Mouse (Mus musculus) liver, embryonic 14.5 days (tissue): ENCODE measurements at regions not wholly inside any gene's neighbourhood (a gene's known extent, or its start where the extent isn't known, plus 50 kb on each side); places are given as distances from the start of the nearest gene placed in this dataset.
"Not testable (repeated sequence)": the region's sequence is repeated elsewhere in the genome, so short reads cannot be mapped to it uniquely, and the experiment has no call there.

ENCODE experiments used
- ATAC-seq: fragments of 200-750 bp; cut with Nextera tagmentation; 2 replicates; pipeline ENCODE4 v1.8.0; 2017; ENCODE audit warnings: moderate number of reproducible peaks, mild to moderate bottlenecking, moderate library complexity; ENCODE audit not compliant: insufficient read depth
- DNase-seq, 3 experiments: peaks; one replicate each; pipeline ENCODE4 v3.0.0-alpha.2; 2012 to 2013; ENCODE audit warnings: low read depth in 3 of 3, low spot score in 3 of 3
- H3K27ac ChIP-seq: fragments of 300-500 bp; sonication (generic); 2 replicates; pipeline ENCODE4 v1.5.1; 2014; ENCODE audit warnings: moderate library complexity, mild to moderate bottlenecking, control low read depth, inconsistent platforms
- H3K27me3 ChIP-seq: fragments of 300-500 bp; sonication (generic); 2 replicates; pipeline ENCODE4 v1.6.1; 2014; ENCODE audit warnings: mild to moderate bottlenecking, low read length, moderate library complexity; ENCODE audit not compliant: control insufficient read depth, insufficient read depth
- H3K36me3 ChIP-seq: fragments of 300-500 bp; sonication (generic); replicated peaks from 2 replicates; pipeline ENCODE4 v1.6.1; 2014; ENCODE audit warnings: low read depth; ENCODE audit not compliant: control insufficient read depth, insufficient read depth
- H3K4me1 ChIP-seq, 2 experiments: fragments of 200-500 bp in 1 of 2; fragments of 300-500 bp in 1 of 2; sonication (generic) in 1 of 2; replicated peaks; 2 replicates each; pipeline ENCODE4 v1.6.1; 2012 to 2014; ENCODE audit warnings: antibody characterized with exemption in 1 of 2, inconsistent platforms in 1 of 2, low read length in 1 of 2; ENCODE audit not compliant: control insufficient read depth in 2 of 2, insufficient read depth in 2 of 2
- H3K4me2 ChIP-seq: fragments of 300-500 bp; sonication (generic); 2 replicates; pipeline ENCODE4 v1.6.1; 2014; ENCODE audit warnings: low read depth, mild to moderate bottlenecking, control low read depth, moderate library complexity
- H3K4me3 ChIP-seq, 2 experiments: fragments of 200-500 bp in 1 of 2; fragments of 300-500 bp in 1 of 2; sonication (generic) in 1 of 2; 2 replicates each; pipeline ENCODE4 v1.5.1; 2012 to 2014; ENCODE audit warnings: low read depth in 2 of 2, low read length in 2 of 2, mild to moderate bottlenecking in 2 of 2, control low read depth in 1 of 2, inconsistent platforms in 1 of 2, moderate library complexity in 1 of 2; ENCODE audit not compliant: insufficient read depth in 1 of 2
- H3K9ac ChIP-seq: fragments of 300-500 bp; sonication (generic); replicated peaks from 2 replicates; pipeline ENCODE4 v1.6.1; 2014; ENCODE audit warnings: mild to moderate bottlenecking, control low read depth, moderate library complexity
- H3K9me3 ChIP-seq: fragments of 300-500 bp; sonication (generic); 2 replicates; pipeline ENCODE4 v1.6.1; 2016; ENCODE audit warnings: low read length, mixed read lengths; ENCODE audit not compliant: control insufficient read depth
- CTCF ChIP-seq: IDR thresholded peaks from 2 replicates; pipeline ENCODE4 v1.5.1; 2016; ENCODE audit warnings: antibody characterized with exemption, low read depth, control low read depth
- EP300 ChIP-seq: IDR thresholded peaks from 2 replicates; pipeline ENCODE4 v1.6.1; 2016; ENCODE audit warnings: antibody characterized with exemption, low read depth
- WGBS: fragments of 180-500 bp; shearing (Covaris S2); extraction: QIAGEN DNeasy Blood & Tissue Kit; methylation state at CpG from one replicate; pipeline ENCODE4 v1.1.7; 2014; ENCODE audit not compliant: insufficient replicate concordance; 5-methylcytosine and 5-hydroxymethylcytosine counted together

DNA sequence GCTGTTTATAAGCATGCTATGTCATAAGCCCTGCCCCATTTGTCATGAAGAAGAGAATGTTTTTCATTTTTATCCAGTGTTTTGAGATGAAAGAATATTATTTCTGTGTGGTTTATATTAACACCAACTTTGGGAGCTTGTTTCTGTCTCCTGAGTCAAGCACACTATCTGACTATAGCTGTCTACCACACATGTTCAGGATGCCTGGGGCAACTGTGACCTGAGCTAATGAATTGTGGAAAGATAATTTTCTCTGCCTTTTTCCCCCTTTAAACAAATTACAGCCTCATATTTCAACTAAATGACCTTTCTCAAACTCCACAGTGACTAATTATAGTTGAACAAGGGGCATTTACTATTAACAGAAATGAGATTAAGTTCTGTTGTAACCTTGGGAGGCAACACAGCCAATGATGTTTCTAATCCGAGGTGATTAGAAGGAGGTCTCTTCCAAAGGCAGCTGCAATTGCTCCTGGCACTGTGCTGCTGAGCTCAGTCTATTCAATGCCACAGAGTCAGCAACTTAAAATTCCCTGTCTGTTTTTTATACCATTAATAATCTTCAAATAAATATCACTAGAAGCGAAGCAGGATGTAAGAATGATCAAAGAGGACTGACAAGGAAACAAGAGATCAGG is 1168.6 kb downstream of the Galc start:
- Histone ChIP-seq H3K4me1 (no peaks in the 10 kb centered on the region), H3K36me3 (no peaks in the 10 kb centered on the region), H3K27ac (no peak overlapping the region), H3K9ac (no peak overlapping the region), H3K4me3 (no peak overlapping the region), H3K9me3 (no peaks in the 10 kb centered on the region), H3K4me2 (no peak overlapping the region), H3K27me3 (no peaks in the 10 kb centered on the region)
- ATAC-seq (no peak), DNase-seq (no peak)
- TF ChIP-seq EP300: no peak
- no peak for TF ChIP-seq CTCF
- 35% methylated on average over 2 of the region's 2 CpGs for WGBS

GRCm38 (mm10) chr12:97061352-97061895 is 1197.8 kb downstream of the Galc start:
- H3K9me3 ChIP-seq, H3K4me1 ChIP-seq, H3K36me3 ChIP-seq, H3K4me2 ChIP-seq, H3K27me3 ChIP-seq, H3K27ac ChIP-seq, DNase-seq, H3K9ac ChIP-seq, H3K4me3 ChIP-seq: not testable (repeated sequence)
- WGBS: 77% methylated on average over 9 of the region's 13 CpGs
- ATAC-seq: peak; percentile 100

GRCm38 (mm10) chr12:97047674-97048073 is 1211.6 kb downstream of the Galc start:
- Histone ChIP-seq H3K27ac (no peak overlapping the region), H3K4me1 (no peaks in the 10 kb centered on the region), H3K9me3 (no peaks in the 10 kb centered on the region), H3K4me2 (no peak overlapping the region), H3K36me3 (no peaks in the 10 kb centered on the region), H3K27me3 (no peaks in the 10 kb centered on the region), H3K9ac (no peak overlapping the region), H3K4me3 (no peak overlapping the region)
- ATAC-seq: no peak
- no peak for TF ChIP-seq EP300
- TF ChIP-seq CTCF: no peak
- DNase-seq: no peak
- 32% methylated on average over 2 of the region's 2 CpGs for WGBS
